Mouse (Mus musculus): ENCODE results near the gene Prps1l1.

Gene Prps1l1

GRCm38 (mm10) chr12:35027533-35027932 is 43.0 kb downstream of the Prps1l1 start:
- no peak for DNase-seq

All from cerebellum, adult 8-10 months (tissue).